Mouse (Mus musculus) megakaryocyte-erythroid progenitor cell, adult 5-6 weeks (primary cell): ENCODE results near the gene Efnb2. TPM values are rescaled to one million over a fixed set of nuclear protein-coding genes. Genes with fewer than 3 reads are reported as not detected.

Source experiments
- ATAC-seq: replicated peaks from 2 replicates; pipeline ENCODE4 v1.8.0; 2016; ENCODE audit warnings: mild to moderate bottlenecking, inconsistent platforms; ENCODE audit not compliant: severe bottlenecking, poor library complexity, low FRiP score, low TSS enrichment
- total RNA-seq, 2 experiments: library from RNA; stranded (forward) in 1 of 2; stranded (reverse) in 1 of 2; fragments of 200-1000, 215-1000 nt in 1 of 2; fragments of >200 nt in 1 of 2; fragmentation: Nextera tagmentation in 1 of 2; gene quantifications; 2 replicates each; pipeline ENCODE4 v1.2.3; 2014 to 2017

The Efnb2 gene
- total RNA-seq, 2 experiments from 2014 or later = 0.09 TPM; not detected in 1

DNA sequence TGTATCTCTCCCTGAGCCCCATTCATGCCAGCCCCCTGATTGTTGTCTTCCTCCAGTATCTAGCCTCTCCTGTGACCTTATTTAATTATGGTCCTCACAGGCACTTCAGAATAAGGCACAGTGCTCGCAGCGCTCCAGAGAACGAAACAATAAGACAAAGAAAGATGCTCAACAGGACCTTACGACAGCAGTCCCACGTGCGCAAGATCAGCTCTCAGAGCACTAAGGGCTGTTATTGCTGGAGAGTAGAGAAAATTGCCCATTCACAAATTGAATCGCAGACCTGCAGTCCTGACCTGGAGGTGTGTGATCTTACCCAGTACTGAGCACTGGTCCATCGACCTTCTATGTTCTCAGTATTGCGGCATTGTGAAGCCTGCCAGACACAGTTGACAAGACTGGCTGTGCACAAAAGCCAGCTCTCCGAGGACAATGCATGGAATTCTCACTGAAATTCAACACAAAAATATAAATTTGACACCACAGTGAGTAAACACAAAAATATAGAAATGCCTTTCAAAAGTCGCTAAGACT, 83.2 kb downstream of the Efnb2 start:
- ATAC-seq = no peak

GRCm38 (mm10) chr8:8576833-8577232, 84.2 kb downstream of the Efnb2 start:
- no peak for ATAC-seq

- ATAC-seq = no peak
Observed at GRCm38 (mm10) chr8:8576286-8576685, 84.8 kb downstream of the Efnb2 start.

GRCm38 (mm10) chr8:8574521-8575499, 86.2 kb downstream of the Efnb2 start:
- ATAC-seq = no peak

DNA sequence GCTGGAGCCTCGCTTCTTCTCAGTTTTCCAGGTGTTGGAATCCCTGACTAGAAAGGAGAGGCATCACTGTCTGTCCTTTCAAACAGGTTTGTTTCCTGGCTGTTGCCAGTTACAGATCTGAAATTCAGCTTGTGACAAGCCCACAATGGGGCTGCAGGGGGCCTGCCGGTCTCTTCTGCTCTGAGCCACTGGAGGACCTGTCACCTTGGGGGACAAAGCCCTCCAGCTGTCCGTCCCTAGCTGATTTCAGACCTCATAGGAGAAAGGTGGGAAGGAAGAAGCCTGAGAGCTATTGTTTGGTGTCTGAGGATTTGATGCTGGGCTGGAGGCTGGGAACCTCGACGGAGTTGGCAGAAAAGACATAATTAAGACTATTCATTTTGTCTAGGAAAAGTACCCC, 88.8 kb downstream of the Efnb2 start:
- no peak for ATAC-seq

GRCm38 (mm10) chr8:8571625-8572215, 89.3 kb downstream of the Efnb2 start:
- ATAC-seq = no peak

GRCm38 (mm10) chr8:8569280-8569679, 91.8 kb downstream of the Efnb2 start:
- no peak for ATAC-seq

DNA sequence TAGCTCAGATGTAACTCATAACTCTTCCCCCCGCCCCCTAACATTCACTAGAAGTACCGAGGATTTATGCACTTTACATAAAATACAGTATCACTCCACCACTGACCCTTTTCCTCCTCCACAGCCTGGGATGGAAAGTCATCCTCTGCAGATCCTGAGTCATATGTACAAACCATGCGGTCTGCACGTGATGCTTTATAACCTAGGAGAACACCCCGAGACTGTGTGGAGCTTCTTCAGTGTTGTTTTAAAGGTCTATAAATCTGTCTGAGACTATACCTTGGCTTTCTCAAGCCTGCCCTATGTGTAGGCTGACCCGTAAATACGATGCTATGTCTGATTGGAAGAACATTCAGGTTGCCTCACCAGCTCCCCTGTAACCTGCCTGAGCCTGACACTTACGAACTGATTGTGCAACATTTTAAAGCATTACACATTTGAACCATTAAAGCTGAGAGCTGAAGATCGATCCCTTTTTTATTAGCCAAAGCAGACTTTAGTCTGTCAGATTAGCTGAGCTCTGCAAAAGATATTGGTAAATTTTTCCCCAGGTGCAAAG, 92.7 kb downstream of the Efnb2 start:
- ATAC-seq = no peak

Other genes starting within 250 kb of the Efnb2 start
- gene Arglu1, start 29.3 kb upstream of the Efnb2 start, total RNA-seq (2014; fragmentation: Nextera tagmentation) = 98.0 and 112 TPM in 2 replicates
- gene Arglu1, start 29.3 kb upstream of the Efnb2 start, total RNA-seq (2017) = 90.1 and 128 TPM in 2 replicates